Mouse (Mus musculus): Measurements from ENCODE around the gene Gtpbp1. TPM values are rescaled to one million over a fixed set of nuclear protein-coding genes. Genes with fewer than 3 reads are reported as not detected.

Gtpbp1 gene
- polyA plus RNA-seq, 1 experiment from 2014 or later = 51.4 TPM

DNA sequence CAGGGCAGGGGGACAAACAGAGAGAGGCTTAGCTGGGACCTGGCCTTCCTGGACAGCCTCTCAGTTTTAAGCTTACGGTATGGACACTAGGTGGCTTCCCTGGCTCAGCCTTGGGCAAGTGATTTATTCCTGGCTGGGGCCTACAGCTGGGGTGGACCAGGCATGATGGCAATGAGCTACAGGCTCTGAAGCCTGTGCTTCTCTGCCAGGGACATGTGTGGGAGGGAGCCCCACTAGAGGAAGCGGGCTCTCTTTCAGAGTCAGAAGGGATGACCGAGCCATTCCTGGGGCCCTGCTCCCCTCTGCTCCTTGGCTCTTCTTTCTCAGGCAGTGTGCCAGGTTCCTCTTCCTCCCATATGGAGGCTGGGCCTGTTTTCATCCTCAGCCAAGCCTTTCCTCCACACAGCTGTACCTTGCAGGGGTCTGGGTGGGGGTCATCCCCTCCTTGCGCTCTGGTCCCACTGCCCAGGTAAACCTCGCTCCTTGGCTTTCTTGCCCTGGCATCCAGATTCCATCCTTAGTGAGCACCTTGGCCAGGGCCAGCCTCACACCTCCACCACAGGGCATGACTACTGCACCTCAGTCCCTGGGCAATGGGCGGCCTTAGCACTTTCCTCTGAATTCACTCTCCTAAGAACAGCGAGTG lies 73.1 kb downstream of the Gtpbp1 start:
- no peak overlapping the region for H3K4me3 ChIP-seq (ENCODE audit: low read depth, low read length)
- H3K27me3 ChIP-seq (ENCODE audit: control insufficient read depth, insufficient read depth, low read depth, low read length) = no peaks in the 10 kb centered on the region
- WGBS = 93% methylated on average over 7 of the region's 7 CpGs
- no peak overlapping the region for H3K4me2 ChIP-seq (ENCODE audit: low read length)
- H3K9ac ChIP-seq (ENCODE audit: low read depth, low read length) = no peak overlapping the region
- no peak for ATAC-seq
- H3K4me1 ChIP-seq (ENCODE audit: control insufficient read depth, insufficient read depth, low read length) = no peaks in the 10 kb centered on the region; the same call in 1 of the 2 replicates
- H3K27ac ChIP-seq (ENCODE audit: low read length) = no peak overlapping the region
- H3K36me3 ChIP-seq (ENCODE audit: control insufficient read depth, insufficient read depth, low read length) = peaks cover 6% of the 10 kb centered on the region; the same call in 1 of the 2 replicates
- H3K9me3 ChIP-seq (replicated peaks; ENCODE audit: control insufficient read depth, low read length, poor library complexity, severe bottlenecking) = no peaks in the 10 kb centered on the region

DNA sequence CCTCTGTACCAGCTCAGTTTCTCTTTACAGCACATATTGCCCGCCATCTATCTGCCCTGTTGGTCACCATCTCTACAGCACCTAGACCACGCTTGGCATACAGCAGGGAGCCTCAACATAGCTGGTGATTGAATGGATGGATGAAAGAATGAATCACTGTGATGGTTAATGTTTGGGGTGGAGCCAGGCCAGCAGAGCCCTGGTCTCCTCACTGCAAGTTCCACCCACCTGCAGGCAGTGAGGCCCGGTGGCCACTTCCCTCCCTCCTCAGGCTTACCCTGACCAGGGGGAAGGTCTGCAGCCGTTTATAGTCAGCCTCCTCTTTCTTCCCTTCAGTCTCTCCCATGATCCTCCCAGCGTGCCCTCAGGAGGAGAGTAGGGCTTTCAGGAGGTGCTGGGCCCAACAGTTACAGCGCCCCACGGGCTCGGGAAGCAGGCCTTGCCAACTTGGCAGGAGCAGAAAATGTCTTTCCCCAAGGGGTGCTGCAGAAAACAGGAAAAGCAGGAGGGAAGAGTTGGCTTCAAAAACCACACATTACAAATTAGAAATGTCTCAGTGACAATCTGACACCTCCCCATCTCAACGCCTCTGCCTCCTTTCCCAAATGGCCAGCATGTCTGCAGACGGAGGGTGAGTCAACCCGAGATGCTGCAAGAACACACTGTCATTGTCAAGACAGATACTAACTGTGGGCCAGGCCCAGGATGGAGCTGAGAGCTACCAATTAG lies 74.1 kb downstream of the Gtpbp1 start:
- no peaks in the 10 kb centered on the region; the same call in 1 of the 2 replicates for H3K4me1 ChIP-seq (ENCODE audit: control insufficient read depth, insufficient read depth, low read length)
- no peaks in the 10 kb centered on the region for H3K9me3 ChIP-seq (replicated peaks; ENCODE audit: control insufficient read depth, low read length, poor library complexity, severe bottlenecking)
- ATAC-seq = no peak
- peaks cover 6% of the 10 kb centered on the region; the same call in 1 of the 2 replicates for H3K36me3 ChIP-seq (ENCODE audit: control insufficient read depth, insufficient read depth, low read length)
- H3K27ac ChIP-seq (ENCODE audit: low read length) = no peak overlapping the region
- no peak overlapping the region for H3K4me3 ChIP-seq (ENCODE audit: low read depth, low read length)
- H3K9ac ChIP-seq (ENCODE audit: low read depth, low read length) = no peak overlapping the region
- 87% methylated on average over 11 of the region's 11 CpGs for WGBS
- H3K27me3 ChIP-seq (ENCODE audit: control insufficient read depth, insufficient read depth, low read depth, low read length) = no peaks in the 10 kb centered on the region
- no peak overlapping the region for H3K4me2 ChIP-seq (ENCODE audit: low read length)

- Histone ChIP-seq H3K27ac (ENCODE audit: low read length) (no peak overlapping the region), H3K4me1 (ENCODE audit: control insufficient read depth, insufficient read depth, low read length) (no peaks in the 10 kb centered on the region; the same call in 1 of the 2 replicates), H3K9ac (ENCODE audit: low read depth, low read length) (no peak overlapping the region), H3K27me3 (ENCODE audit: control insufficient read depth, insufficient read depth, low read depth, low read length) (no peaks in the 10 kb centered on the region), H3K36me3 (ENCODE audit: control insufficient read depth, insufficient read depth, low read length) (peaks cover 6% of the 10 kb centered on the region; the same call in 1 of the 2 replicates), H3K4me3 (ENCODE audit: low read depth, low read length) (no peak overlapping the region), H3K9me3 (replicated peaks; ENCODE audit: control insufficient read depth, low read length, poor library complexity, severe bottlenecking) (no peaks in the 10 kb centered on the region), H3K4me2 (ENCODE audit: low read length) (no peak overlapping the region)
- WGBS = 82% methylated on average over 2 of the region's 2 CpGs
- no peak for ATAC-seq
Measured at GRCm38 (mm10) chr15:79765361-79765760, 74.7 kb downstream of the Gtpbp1 start.

GRCm38 (mm10) chr15:79766168-79766567 lies 75.5 kb downstream of the Gtpbp1 start:
- no peak overlapping the region for H3K4me3 ChIP-seq (ENCODE audit: low read depth, low read length)
- no peak overlapping the region for H3K9ac ChIP-seq (ENCODE audit: low read depth, low read length)
- no peak overlapping the region for H3K4me2 ChIP-seq (ENCODE audit: low read length)
- no peaks in the 10 kb centered on the region for H3K9me3 ChIP-seq (replicated peaks; ENCODE audit: control insufficient read depth, low read length, poor library complexity, severe bottlenecking)
- WGBS = 73% methylated on average over 10 of the region's 10 CpGs
- H3K27ac ChIP-seq (ENCODE audit: low read length) = no peak overlapping the region
- H3K36me3 ChIP-seq (ENCODE audit: control insufficient read depth, insufficient read depth, low read length) = peaks cover 6% of the 10 kb centered on the region; the same call in 1 of the 2 replicates
- H3K4me1 ChIP-seq (ENCODE audit: control insufficient read depth, insufficient read depth, low read length) = peaks cover 2% of the 10 kb centered on the region; the same call in 1 of the 2 replicates
- no peaks in the 10 kb centered on the region for H3K27me3 ChIP-seq (ENCODE audit: control insufficient read depth, insufficient read depth, low read depth, low read length)
- peak; percentile 32; the same call in 1 of the 2 replicates for ATAC-seq

- Histone ChIP-seq H3K9me3 (replicated peaks; ENCODE audit: control insufficient read depth, low read length, poor library complexity, severe bottlenecking) (no peaks in the 10 kb centered on the region), H3K9ac (ENCODE audit: low read depth, low read length) (no peak overlapping the region), H3K4me3 (ENCODE audit: low read depth, low read length) (no peak overlapping the region), H3K27me3 (ENCODE audit: control insufficient read depth, insufficient read depth, low read depth, low read length) (no peaks in the 10 kb centered on the region), H3K27ac (ENCODE audit: low read length) (no peak overlapping the region), H3K4me1 (ENCODE audit: control insufficient read depth, insufficient read depth, low read length) (peaks cover 2% of the 10 kb centered on the region; the same call in 1 of the 2 replicates), H3K4me2 (ENCODE audit: low read length) (no peak overlapping the region), H3K36me3 (ENCODE audit: control insufficient read depth, insufficient read depth, low read length) (peaks cover 6% of the 10 kb centered on the region; the same call in 1 of the 2 replicates)
- ATAC-seq = no peak
- WGBS = 88% methylated on average over 10 of the region's 10 CpGs
Measured at GRCm38 (mm10) chr15:79766586-79767071, 76.0 kb downstream of the Gtpbp1 start.

DNA sequence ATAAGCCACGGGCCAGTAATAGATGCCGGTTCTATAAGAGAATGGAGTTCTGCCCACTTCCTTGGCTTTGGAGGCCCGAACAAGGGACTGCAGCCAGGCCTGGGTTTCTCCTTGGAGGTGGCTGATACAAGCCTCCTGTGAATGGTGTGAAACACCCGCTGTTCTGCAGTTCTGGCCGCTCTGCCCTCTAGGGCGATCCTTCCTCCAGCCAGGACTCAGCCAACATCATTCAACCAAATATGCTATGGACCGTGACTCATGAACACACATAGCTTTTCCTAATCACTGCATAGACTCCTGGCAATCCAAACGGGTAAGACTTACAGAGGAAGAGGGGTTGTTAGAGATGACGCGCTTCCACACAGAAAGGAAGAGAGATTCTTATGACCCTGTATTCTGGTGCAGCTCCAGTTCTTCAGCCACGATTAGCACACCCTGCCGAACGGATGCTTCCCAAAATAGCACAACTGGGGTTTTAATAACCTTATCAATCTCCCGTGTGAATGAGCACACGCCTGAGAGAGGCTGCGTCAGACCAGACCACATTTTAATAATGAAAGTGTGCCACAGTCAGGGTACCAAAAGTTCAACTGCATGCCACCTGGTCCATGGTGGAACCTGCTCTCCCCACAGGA lies 76.8 kb downstream of the Gtpbp1 start:
- WGBS = 86% methylated on average over 16 of the region's 16 CpGs
- H3K9ac ChIP-seq (ENCODE audit: low read depth, low read length) = no peak overlapping the region

DNA sequence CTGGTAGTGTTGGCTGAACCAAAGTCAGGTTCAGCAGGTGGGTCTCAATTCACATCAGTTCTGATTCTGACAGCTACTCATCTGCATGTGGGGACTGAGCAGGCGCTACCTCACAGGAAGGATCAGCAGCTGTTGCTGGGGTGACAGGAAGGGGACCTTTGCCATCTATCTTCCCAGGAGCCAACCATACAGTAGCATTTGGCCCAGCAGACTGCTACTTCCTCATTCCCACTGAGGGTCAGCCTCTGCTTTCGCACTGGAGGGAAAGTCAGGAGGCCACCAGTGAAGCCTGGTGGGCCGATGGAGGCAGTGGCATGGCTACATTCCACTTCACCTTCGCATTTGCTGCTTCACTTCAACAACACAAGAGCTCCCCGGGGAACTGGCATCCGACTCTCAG lies 77.7 kb downstream of the Gtpbp1 start:
- no peak overlapping the region for H3K9ac ChIP-seq (ENCODE audit: low read depth, low read length)
- H3K4me3 ChIP-seq (ENCODE audit: low read depth, low read length) = no peak overlapping the region
- no peaks in the 10 kb centered on the region for H3K36me3 ChIP-seq (ENCODE audit: control insufficient read depth, insufficient read depth, low read length)
- no peak overlapping the region for H3K4me2 ChIP-seq (ENCODE audit: low read length)
- peaks cover 6% of the 10 kb centered on the region for H3K4me1 ChIP-seq (ENCODE audit: control insufficient read depth, insufficient read depth, low read length)
- no peaks in the 10 kb centered on the region for H3K27me3 ChIP-seq (ENCODE audit: control insufficient read depth, insufficient read depth, low read depth, low read length)
- no peak overlapping the region for H3K27ac ChIP-seq (ENCODE audit: low read length)
- H3K9me3 ChIP-seq (replicated peaks; ENCODE audit: control insufficient read depth, low read length, poor library complexity, severe bottlenecking) = no peaks in the 10 kb centered on the region
- ATAC-seq = no peak
- WGBS = 53% methylated on average over 6 of the region's 6 CpGs

More for the DNA sequence above, 76.8 kb downstream of the Gtpbp1 start:
- Histone ChIP-seq H3K27me3 (ENCODE audit: control insufficient read depth, insufficient read depth, low read depth, low read length) (no peaks in the 10 kb centered on the region), H3K4me3 (ENCODE audit: low read depth, low read length) (no peak overlapping the region), H3K36me3 (ENCODE audit: control insufficient read depth, insufficient read depth, low read length) (peaks cover 2% of the 10 kb centered on the region; the same call in 1 of the 2 replicates), H3K4me1 (ENCODE audit: control insufficient read depth, insufficient read depth, low read length) (peaks cover 2% of the 10 kb centered on the region; the same call in 1 of the 2 replicates), H3K9me3 (replicated peaks; ENCODE audit: control insufficient read depth, low read length, poor library complexity, severe bottlenecking) (no peaks in the 10 kb centered on the region), H3K4me2 (ENCODE audit: low read length) (no peak overlapping the region), H3K27ac (ENCODE audit: low read length) (no peak overlapping the region)
- no peak for ATAC-seq

GRCm38 (mm10) chr15:79770629-79771240 lies 80.1 kb downstream of the Gtpbp1 start:
- no peaks in the 10 kb centered on the region for H3K36me3 ChIP-seq (ENCODE audit: control insufficient read depth, insufficient read depth, low read length)
- WGBS = 69% methylated on average over 21 of the region's 21 CpGs
- no peak overlapping the region for H3K27ac ChIP-seq (ENCODE audit: low read length)
- H3K4me1 ChIP-seq (ENCODE audit: control insufficient read depth, insufficient read depth, low read length) = peaks cover 18% of the 10 kb centered on the region
- ATAC-seq = no peak
- no peaks in the 10 kb centered on the region for H3K27me3 ChIP-seq (ENCODE audit: control insufficient read depth, insufficient read depth, low read depth, low read length)
- no peak overlapping the region for H3K4me3 ChIP-seq (ENCODE audit: low read depth, low read length)
- H3K9me3 ChIP-seq (replicated peaks; ENCODE audit: control insufficient read depth, low read length, poor library complexity, severe bottlenecking) = no peaks in the 10 kb centered on the region
- H3K4me2 ChIP-seq (ENCODE audit: low read length) = no peak overlapping the region
- H3K9ac ChIP-seq (ENCODE audit: low read depth, low read length) = no peak overlapping the region

Data from midbrain, embryonic 16.5 days (tissue).